Mouse (Mus musculus): ENCODE results near the gene Sez6. TPM values are rescaled to one million over a fixed set of nuclear protein-coding genes. Genes with fewer than 3 reads are reported as not detected.
A peak's percentile ranks its signal among the peaks of the same experiment; 100 is the strongest.

The Sez6 gene
- polyA plus RNA-seq, 1 experiment from 2014 or later = 104 TPM

- Histone ChIP-seq H3K4me3 (no peak overlapping the region), H3K9me3 (no peaks in the 10 kb centered on the region), H3K9ac (peak overlapping the region; percentile 32; the same call in 1 of the 2 replicates), H3K4me1 (replicated peaks) (peaks cover 44% of the 10 kb centered on the region), H3K4me2 (no peak overlapping the region), H3K36me3 (peaks cover 15% of the 10 kb centered on the region), H3K27me3 (peaks cover 92% of the 10 kb centered on the region), H3K27ac (replicated peaks) (no peak overlapping the region)
- ATAC-seq (ENCODE audit: low read depth) = no peak
- 65% methylated on average over 9 of the region's 9 CpGs for WGBS
These were observed 28.3 kb downstream of the Sez6 start for GRCm38 (mm10) chr11:77958932-77959331.

GRCm38 (mm10) chr11:77960199-77960598, 29.6 kb downstream of the Sez6 start:
- ATAC-seq (ENCODE audit: low read depth) = no peak
- Histone ChIP-seq H3K9ac (0 out of 2 replicates have a peak overlapping the region, but pooled peaks have one; percentile 13), H3K4me3 (no peak overlapping the region), H3K4me2 (no peak overlapping the region), H3K9me3 (no peaks in the 10 kb centered on the region), H3K27me3 (peaks cover 80% of the 10 kb centered on the region), H3K36me3 (peaks cover 3% of the 10 kb centered on the region; the same call in 1 of the 2 replicates), H3K4me1 (replicated peaks) (peaks cover 55% of the 10 kb centered on the region), H3K27ac (replicated peaks) (no peak overlapping the region)
- 56% methylated on average over 9 of the region's 9 CpGs for WGBS

GRCm38 (mm10) chr11:77960898-77961297, 30.3 kb downstream of the Sez6 start:
- ATAC-seq (ENCODE audit: low read depth) = no peak
- Histone ChIP-seq H3K9me3 (no peaks in the 10 kb centered on the region), H3K27me3 (peaks cover 73% of the 10 kb centered on the region), H3K27ac (replicated peaks) (no peak overlapping the region), H3K36me3 (0 out of 2 replicates have a peak, but pooled peaks cover 3% of the 10 kb centered on the region), H3K4me3 (no peak overlapping the region), H3K9ac (no peak overlapping the region), H3K4me2 (no peak overlapping the region), H3K4me1 (replicated peaks) (peaks cover 60% of the 10 kb centered on the region)
- 54% methylated on average over 5 of the region's 5 CpGs for WGBS

- Histone ChIP-seq H3K9ac (no peak overlapping the region), H3K36me3 (no peaks in the 10 kb centered on the region), H3K4me1 (replicated peaks) (peaks cover 54% of the 10 kb centered on the region), H3K27ac (replicated peaks) (no peak overlapping the region), H3K4me2 (no peak overlapping the region), H3K27me3 (peaks cover 68% of the 10 kb centered on the region), H3K9me3 (no peaks in the 10 kb centered on the region), H3K4me3 (no peak overlapping the region)
- WGBS = 84% methylated on average over 10 of the region's 10 CpGs
- ATAC-seq (ENCODE audit: low read depth) = no peak
These were observed 32.3 kb downstream of the Sez6 start for GRCm38 (mm10) chr11:77962946-77963345.

- H3K4me3 ChIP-seq = no peak overlapping the region
- peaks cover 4% of the 10 kb centered on the region for H3K36me3 ChIP-seq
- peak overlapping the region; percentile 56 for H3K9ac ChIP-seq
- 7% methylated on average over 19 of the region's 19 CpGs for WGBS
- no peaks in the 10 kb centered on the region for H3K9me3 ChIP-seq
- peak; percentile 9; the same call in 1 of the 2 replicates for ATAC-seq (ENCODE audit: low read depth)
- peak overlapping the region; percentile 89 for H3K27ac ChIP-seq (replicated peaks)
- H3K27me3 ChIP-seq = peaks cover 68% of the 10 kb centered on the region
- H3K4me1 ChIP-seq (replicated peaks) = peaks cover 39% of the 10 kb centered on the region
- H3K4me2 ChIP-seq = peak overlapping the region; percentile 37
These were observed 34.0 kb downstream of the Sez6 start for GRCm38 (mm10) chr11:77964415-77965095.

GRCm38 (mm10) chr11:77965101-77966036, 34.8 kb downstream of the Sez6 start:
- peaks cover 68% of the 10 kb centered on the region for H3K27me3 ChIP-seq
- H3K9me3 ChIP-seq = no peaks in the 10 kb centered on the region
- H3K4me3 ChIP-seq = no peak overlapping the region
- WGBS = 4% methylated on average over 17 of the region's 17 CpGs
- peak overlapping the region; percentile 89 for H3K27ac ChIP-seq (replicated peaks)
- peak; percentile 76 for ATAC-seq (ENCODE audit: low read depth)
- H3K9ac ChIP-seq = peak overlapping the region; percentile 56
- H3K36me3 ChIP-seq = peaks cover 11% of the 10 kb centered on the region
- H3K4me2 ChIP-seq = peak overlapping the region; percentile 37
- H3K4me1 ChIP-seq (replicated peaks) = peaks cover 31% of the 10 kb centered on the region

- Histone ChIP-seq H3K4me2 (no peak overlapping the region; the same call in 1 of the 2 replicates), H3K27ac (replicated peaks) (peak overlapping the region; percentile 89), H3K9ac (peak overlapping the region; percentile 56; the same call in 1 of the 2 replicates), H3K27me3 (peaks cover 68% of the 10 kb centered on the region), H3K9me3 (no peaks in the 10 kb centered on the region), H3K4me1 (replicated peaks) (peaks cover 30% of the 10 kb centered on the region), H3K36me3 (peaks cover 11% of the 10 kb centered on the region), H3K4me3 (no peak overlapping the region)
- WGBS = 41% methylated on average over 5 of the region's 5 CpGs
- ATAC-seq (ENCODE audit: low read depth) = no peak; the same call in 1 of the 2 replicates
These were observed 35.4 kb downstream of the Sez6 start for GRCm38 (mm10) chr11:77966037-77966391.

- H3K9me3 ChIP-seq = no peaks in the 10 kb centered on the region
- H3K4me3 ChIP-seq = no peak overlapping the region
- H3K36me3 ChIP-seq = peaks cover 11% of the 10 kb centered on the region
- peaks cover 66% of the 10 kb centered on the region for H3K27me3 ChIP-seq
- H3K27ac ChIP-seq (replicated peaks) = no peak overlapping the region
- peaks cover 30% of the 10 kb centered on the region for H3K4me1 ChIP-seq (replicated peaks)
- no peak overlapping the region for H3K4me2 ChIP-seq
- no peak for ATAC-seq (ENCODE audit: low read depth)
- WGBS = 0% methylated on average over 4 of the region's 4 CpGs
- H3K9ac ChIP-seq = no peak overlapping the region
These were observed 36.5 kb downstream of the Sez6 start for GRCm38 (mm10) chr11:77967114-77967513.

GRCm38 (mm10) chr11:77968786-77969185, 38.2 kb downstream of the Sez6 start:
- no peak overlapping the region for H3K27ac ChIP-seq (replicated peaks)
- peaks cover 71% of the 10 kb centered on the region for H3K27me3 ChIP-seq
- no peak for ATAC-seq (ENCODE audit: low read depth)
- H3K4me1 ChIP-seq (replicated peaks) = peaks cover 30% of the 10 kb centered on the region
- WGBS = 75% methylated on average over 4 of the region's 4 CpGs
- H3K9me3 ChIP-seq = no peaks in the 10 kb centered on the region
- H3K9ac ChIP-seq = no peak overlapping the region
- H3K4me3 ChIP-seq = no peak overlapping the region
- H3K4me2 ChIP-seq = no peak overlapping the region
- peaks cover 18% of the 10 kb centered on the region for H3K36me3 ChIP-seq

- Histone ChIP-seq H3K27ac (replicated peaks) (no peak overlapping the region), H3K9ac (no peak overlapping the region), H3K4me1 (replicated peaks) (peaks cover 14% of the 10 kb centered on the region), H3K4me2 (no peak overlapping the region), H3K27me3 (peaks cover 89% of the 10 kb centered on the region), H3K9me3 (no peaks in the 10 kb centered on the region), H3K4me3 (no peak overlapping the region), H3K36me3 (peaks cover 27% of the 10 kb centered on the region)
- 87% methylated on average over 6 of the region's 6 CpGs for WGBS
- ATAC-seq (ENCODE audit: low read depth) = no peak
These were observed 40.1 kb downstream of the Sez6 start for GRCm38 (mm10) chr11:77970718-77971117.

- Histone ChIP-seq H3K27ac (replicated peaks) (no peak overlapping the region), H3K4me3 (no peak overlapping the region), H3K4me1 (replicated peaks) (no peaks in the 10 kb centered on the region), H3K9me3 (no peaks in the 10 kb centered on the region), H3K9ac (no peak overlapping the region), H3K36me3 (peaks cover 51% of the 10 kb centered on the region), H3K27me3 (peaks cover 95% of the 10 kb centered on the region), H3K4me2 (no peak overlapping the region)
- ATAC-seq (ENCODE audit: low read depth) = no peak
- WGBS = 87% methylated on average over 7 of the region's 7 CpGs
These were observed 42.9 kb downstream of the Sez6 start for GRCm38 (mm10) chr11:77973520-77973919.

- no peak for ATAC-seq (ENCODE audit: low read depth)
- no peak overlapping the region for H3K4me3 ChIP-seq
- no peaks in the 10 kb centered on the region for H3K4me1 ChIP-seq (replicated peaks)
- no peak overlapping the region for H3K27ac ChIP-seq (replicated peaks)
- WGBS = 44% methylated on average over 15 of the region's 15 CpGs
- H3K36me3 ChIP-seq = peaks cover 52% of the 10 kb centered on the region
- H3K9me3 ChIP-seq = no peaks in the 10 kb centered on the region
- no peak overlapping the region for H3K4me2 ChIP-seq
- no peak overlapping the region for H3K9ac ChIP-seq
- peaks cover 89% of the 10 kb centered on the region for H3K27me3 ChIP-seq
These were observed 43.7 kb downstream of the Sez6 start for GRCm38 (mm10) chr11:77974325-77974724.

Measured in neural tube, embryonic 13.5 days (tissue).